Mouse (Mus musculus) embryonic facial prominence, embryonic 12.5 days (tissue): ENCODE data around the gene Lgr5. TPM values are rescaled to one million over a fixed set of nuclear protein-coding genes. Genes with fewer than 3 reads are reported as not detected.
A peak's percentile ranks its signal among the peaks of the same experiment; 100 is the strongest.

Experiments
- ATAC-seq: fragments of 200-750 bp; cut with Nextera tagmentation; 2 replicates; pipeline ENCODE4 v1.8.0; 2017; ENCODE audit not compliant: insufficient number of reproducible peaks, insufficient read depth, low FRiP score, low TSS enrichment
- H3K27ac ChIP-seq: fragments of 300-500 bp; sonication (generic); 2 replicates; pipeline ENCODE4 v1.5.1; 2016; ENCODE audit warnings: mild to moderate bottlenecking
- H3K27me3 ChIP-seq: fragments of 300-500 bp; sonication (generic); 2 replicates; pipeline ENCODE4 v1.6.1; 2016; ENCODE audit warnings: mild to moderate bottlenecking, moderate library complexity
- H3K36me3 ChIP-seq: fragments of 300-500 bp; sonication (generic); 2 replicates; pipeline ENCODE4 v1.6.1; 2016; ENCODE audit warnings: mild to moderate bottlenecking
- H3K4me1 ChIP-seq: fragments of 300-500 bp; sonication (generic); 2 replicates; pipeline ENCODE4 v1.6.1; 2016
- H3K4me2 ChIP-seq: fragments of 300-500 bp; sonication (generic); replicated peaks from 2 replicates; pipeline ENCODE4 v1.6.1; 2016; ENCODE audit warnings: mild to moderate bottlenecking, moderate library complexity
- H3K4me3 ChIP-seq: fragments of 300-500 bp; sonication (generic); 2 replicates; pipeline ENCODE4 v1.5.1; 2016; ENCODE audit warnings: mild to moderate bottlenecking
- H3K9ac ChIP-seq: fragments of 300-500 bp; sonication (generic); 2 replicates; pipeline ENCODE4 v1.6.1; 2016; ENCODE audit warnings: mild to moderate bottlenecking, moderate library complexity
- H3K9me3 ChIP-seq: fragments of 300-500 bp; sonication (generic); 2 replicates; pipeline ENCODE4 v1.6.1; 2016; ENCODE audit warnings: mild to moderate bottlenecking, moderate library complexity
- WGBS: fragments of 180-500 bp; shearing (Covaris S2); methylation state at CpG from one replicate; pipeline ENCODE4 v1.1.7; 2016; 5-methylcytosine and 5-hydroxymethylcytosine counted together
- polyA plus RNA-seq: library from polyadenylated mRNA; unstranded; fragments of >200 nt; fragmentation: Nextera tagmentation; extraction: Ambion mirVana; gene quantifications from 2 replicates; pipeline ENCODE4 v1.2.1, GENCODE M21; 2016

Lgr5 gene
- 22.1 and 32.7 TPM in 2 replicates for polyA plus RNA-seq

DNA sequence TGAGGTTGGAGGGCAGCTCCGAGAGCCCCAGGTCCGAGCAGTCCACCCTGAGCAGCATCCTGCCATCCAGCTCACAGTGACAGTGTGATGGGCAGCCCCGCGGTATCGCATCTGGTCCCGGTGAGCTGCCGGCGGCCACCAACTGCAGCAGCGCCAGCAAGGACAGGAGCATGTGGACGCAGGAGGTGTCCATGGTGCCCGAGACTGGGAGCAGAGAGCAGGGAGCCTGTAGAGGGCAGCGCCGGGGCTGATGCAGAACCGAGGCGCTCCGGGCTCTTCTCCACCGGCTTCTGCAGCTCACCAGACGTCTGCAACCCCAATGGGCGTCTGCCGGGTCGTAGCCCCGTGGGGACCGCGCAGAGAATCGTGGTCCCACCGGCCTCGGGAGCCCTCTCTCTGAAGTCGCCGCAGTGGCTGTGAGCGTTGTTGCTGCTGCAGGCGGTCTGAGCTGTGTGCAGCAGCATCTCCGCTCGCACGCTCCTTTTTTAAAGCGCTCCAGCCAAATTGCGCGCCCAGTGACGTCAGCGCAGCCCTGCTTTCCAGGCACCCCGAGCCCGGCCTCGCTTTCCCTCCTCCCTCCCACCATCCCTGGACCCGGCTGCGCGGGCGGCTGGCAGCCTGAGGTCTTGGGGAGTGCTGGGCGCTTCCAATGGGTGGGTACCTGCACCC is at the start of gene Lgr5:
Gene Lgr5 (minus strand): TSS at position 480 of the 669 bp plus-strand sequence.
- peak within 1 kb of the TSS; percentile 41 for H3K9ac ChIP-seq
- H3K4me2 ChIP-seq: peak within 1 kb of the TSS; percentile 88
- H3K36me3 ChIP-seq: no peaks in the 10 kb centered on the region
- no peaks in the 10 kb centered on the region for H3K9me3 ChIP-seq
- peak within 1 kb of the TSS; percentile 54 for H3K4me3 ChIP-seq
- WGBS: under 1% methylated on average over 47 of the region's 47 CpGs
- ATAC-seq: peak; percentile 85
- peak within 1 kb of the TSS; percentile 41 for H3K27ac ChIP-seq
- 0 out of 2 replicates have a peak, but pooled peaks cover 13% of the 10 kb centered on the region for H3K4me1 ChIP-seq
- peaks cover 51% of the 10 kb centered on the region for H3K27me3 ChIP-seq

DNA sequence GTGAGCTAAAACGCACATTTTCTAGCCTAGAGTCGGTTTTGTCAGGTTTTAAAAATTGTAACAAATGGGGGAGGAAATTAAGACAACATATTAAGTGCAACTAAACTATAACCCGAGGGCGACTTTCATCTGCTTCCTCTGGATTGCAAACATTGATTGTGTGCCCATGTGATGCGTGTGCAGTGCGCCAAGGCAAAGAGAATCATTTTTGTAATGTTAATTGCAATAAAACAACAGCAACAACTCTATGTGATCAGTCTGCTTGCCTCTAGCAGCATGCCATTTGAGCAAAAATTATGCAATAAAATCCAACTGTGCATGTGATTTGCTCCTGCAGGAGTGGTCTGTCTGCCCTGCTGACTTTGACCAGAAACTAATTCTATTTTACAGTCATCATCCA is 39.1 kb upstream of the Lgr5 start:
- no peak for ATAC-seq
- Histone ChIP-seq H3K4me1 (no peaks in the 10 kb centered on the region), H3K36me3 (no peaks in the 10 kb centered on the region), H3K4me2 (no peak overlapping the region), H3K27ac (no peak overlapping the region), H3K9me3 (no peaks in the 10 kb centered on the region), H3K9ac (no peak overlapping the region), H3K27me3 (no peaks in the 10 kb centered on the region), H3K4me3 (no peak overlapping the region)
- WGBS: 89% methylated on average over 6 of the region's 6 CpGs

DNA sequence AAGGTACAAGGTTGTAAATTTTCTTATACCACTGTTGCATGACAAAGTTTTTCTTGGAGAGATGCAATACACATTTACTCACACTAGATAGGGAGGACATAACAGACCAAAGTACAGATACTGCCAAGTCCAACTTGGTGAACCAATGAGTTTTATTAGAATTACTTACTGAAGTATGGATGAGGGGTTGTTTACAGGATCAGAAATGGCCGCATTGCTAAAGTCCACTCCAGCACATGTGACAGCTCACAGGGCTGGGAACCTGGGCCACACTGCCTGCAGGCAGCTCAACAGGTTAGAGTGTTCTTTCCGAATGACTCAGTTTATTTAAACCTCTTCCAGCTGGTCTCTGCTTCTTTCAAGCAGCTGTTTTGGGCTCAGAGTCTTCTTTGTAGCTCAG is 37.4 kb upstream of the Lgr5 start:
- Histone ChIP-seq H3K4me1 (no peaks in the 10 kb centered on the region), H3K27ac (no peak overlapping the region), H3K27me3 (no peaks in the 10 kb centered on the region), H3K4me2 (no peak overlapping the region), H3K9me3 (no peaks in the 10 kb centered on the region), H3K4me3 (no peak overlapping the region), H3K36me3 (no peaks in the 10 kb centered on the region), H3K9ac (no peak overlapping the region)
- no peak for ATAC-seq
- 60% methylated on average over 2 of the region's 2 CpGs for WGBS

DNA sequence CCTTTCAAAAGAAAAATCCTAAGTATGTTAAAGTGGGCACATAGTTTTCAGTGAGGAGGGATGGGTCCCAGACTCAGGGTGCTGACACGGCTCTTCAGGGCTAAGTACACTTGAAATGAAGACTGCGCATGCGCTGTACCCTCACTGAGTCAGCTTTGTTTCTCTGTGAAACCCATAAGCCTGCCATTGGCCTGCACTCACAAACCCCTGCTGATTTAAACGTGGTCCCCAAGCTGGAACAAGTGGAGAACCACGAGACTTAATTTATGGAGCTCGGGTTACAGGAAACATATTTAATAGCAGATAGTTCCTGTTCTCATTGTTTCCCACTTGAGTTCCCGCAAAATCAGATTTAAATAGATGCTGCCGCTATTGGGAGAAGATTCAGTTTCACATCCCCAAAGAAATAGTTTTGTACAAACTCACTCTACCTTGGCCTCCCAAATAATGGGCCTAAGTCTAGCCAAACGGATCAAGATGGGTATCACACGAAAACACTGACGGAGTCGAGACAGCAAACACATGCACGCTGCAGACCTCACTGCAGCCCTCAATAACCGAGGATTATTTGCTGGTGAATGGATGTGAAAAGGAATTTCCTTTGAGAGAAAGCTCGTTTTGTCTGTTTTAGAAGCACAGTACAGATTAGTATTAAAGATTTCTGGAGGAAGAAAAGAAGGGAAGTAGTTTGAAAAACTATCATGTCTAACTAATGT is 36.5 kb upstream of the Lgr5 start:
- no peak overlapping the region for H3K27ac ChIP-seq
- H3K27me3 ChIP-seq: no peaks in the 10 kb centered on the region
- H3K9me3 ChIP-seq: no peaks in the 10 kb centered on the region
- WGBS: 47% methylated on average over 15 of the region's 15 CpGs
- no peaks in the 10 kb centered on the region for H3K36me3 ChIP-seq
- no peaks in the 10 kb centered on the region for H3K4me1 ChIP-seq
- H3K4me2 ChIP-seq: no peak overlapping the region
- no peak overlapping the region for H3K4me3 ChIP-seq
- H3K9ac ChIP-seq: no peak overlapping the region
- ATAC-seq: no peak

DNA sequence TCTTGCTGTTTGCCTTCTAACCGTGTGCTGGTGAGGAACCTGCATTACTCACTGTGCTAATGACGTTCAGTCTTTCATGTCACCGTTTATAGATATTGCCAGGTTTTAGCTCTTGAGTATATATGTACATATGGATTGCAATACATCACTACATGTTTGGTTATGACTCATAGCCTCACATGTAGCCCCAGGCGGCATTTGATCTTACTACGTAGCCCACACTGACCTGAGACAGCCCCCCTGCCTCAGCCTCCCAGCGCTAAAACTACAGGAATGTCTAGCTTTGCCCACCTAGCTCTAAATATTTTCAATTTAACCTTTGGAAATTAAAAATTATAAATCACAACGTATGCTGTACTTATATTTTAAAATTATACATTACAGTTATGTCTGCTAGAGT is 35.9 kb upstream of the Lgr5 start:
- no peak overlapping the region for H3K27ac ChIP-seq
- no peaks in the 10 kb centered on the region for H3K27me3 ChIP-seq
- no peak overlapping the region for H3K4me2 ChIP-seq
- WGBS: 77% methylated on average over 7 of the region's 7 CpGs
- no peak overlapping the region for H3K4me3 ChIP-seq
- no peaks in the 10 kb centered on the region for H3K36me3 ChIP-seq
- ATAC-seq: no peak
- H3K4me1 ChIP-seq: no peaks in the 10 kb centered on the region
- H3K9me3 ChIP-seq: no peaks in the 10 kb centered on the region
- no peak overlapping the region for H3K9ac ChIP-seq

DNA sequence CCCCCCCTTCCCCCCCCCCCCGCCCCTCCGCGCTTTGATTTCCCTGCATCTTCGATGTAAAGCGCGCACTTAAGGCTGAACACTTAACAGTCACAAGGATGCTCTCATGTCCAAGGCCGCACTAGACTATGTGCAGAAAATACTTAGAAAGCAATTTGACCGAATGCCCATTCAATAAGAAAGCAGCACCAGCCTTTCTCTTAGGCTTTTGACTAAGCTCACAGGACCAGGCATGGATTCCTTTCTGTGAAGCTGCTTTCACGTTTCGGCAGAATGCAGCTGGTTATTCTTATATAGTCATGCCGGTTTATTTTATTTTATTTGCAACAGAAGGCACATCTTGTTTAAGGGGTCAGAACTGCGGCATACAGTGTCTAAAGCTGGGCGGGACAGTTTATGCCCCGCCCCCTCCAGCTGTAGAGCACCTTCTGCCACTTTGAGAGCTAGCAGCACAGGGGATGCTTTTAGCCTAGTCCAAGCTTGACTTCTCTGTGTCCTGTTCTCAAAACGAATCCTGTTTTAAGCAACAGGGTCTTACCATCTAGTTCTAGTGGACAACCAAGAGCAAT is 30.8 kb upstream of the Lgr5 start:
- ATAC-seq: peak; percentile 52; the same call in 1 of the 2 replicates
- no peak overlapping the region for H3K27ac ChIP-seq
- no peaks in the 10 kb centered on the region for H3K36me3 ChIP-seq
- no peaks in the 10 kb centered on the region for H3K9me3 ChIP-seq
- peak overlapping the region; percentile 15; the same call in 1 of the 2 replicates for H3K4me3 ChIP-seq
- 21% methylated on average over 15 of the region's 15 CpGs for WGBS
- H3K4me1 ChIP-seq: peaks cover 5% of the 10 kb centered on the region; the same call in 1 of the 2 replicates
- 0 out of 2 replicates have a peak overlapping the region, but pooled peaks have one; percentile 24 for H3K9ac ChIP-seq
- peak overlapping the region; percentile 59 for H3K4me2 ChIP-seq
- H3K27me3 ChIP-seq: no peaks in the 10 kb centered on the region

DNA sequence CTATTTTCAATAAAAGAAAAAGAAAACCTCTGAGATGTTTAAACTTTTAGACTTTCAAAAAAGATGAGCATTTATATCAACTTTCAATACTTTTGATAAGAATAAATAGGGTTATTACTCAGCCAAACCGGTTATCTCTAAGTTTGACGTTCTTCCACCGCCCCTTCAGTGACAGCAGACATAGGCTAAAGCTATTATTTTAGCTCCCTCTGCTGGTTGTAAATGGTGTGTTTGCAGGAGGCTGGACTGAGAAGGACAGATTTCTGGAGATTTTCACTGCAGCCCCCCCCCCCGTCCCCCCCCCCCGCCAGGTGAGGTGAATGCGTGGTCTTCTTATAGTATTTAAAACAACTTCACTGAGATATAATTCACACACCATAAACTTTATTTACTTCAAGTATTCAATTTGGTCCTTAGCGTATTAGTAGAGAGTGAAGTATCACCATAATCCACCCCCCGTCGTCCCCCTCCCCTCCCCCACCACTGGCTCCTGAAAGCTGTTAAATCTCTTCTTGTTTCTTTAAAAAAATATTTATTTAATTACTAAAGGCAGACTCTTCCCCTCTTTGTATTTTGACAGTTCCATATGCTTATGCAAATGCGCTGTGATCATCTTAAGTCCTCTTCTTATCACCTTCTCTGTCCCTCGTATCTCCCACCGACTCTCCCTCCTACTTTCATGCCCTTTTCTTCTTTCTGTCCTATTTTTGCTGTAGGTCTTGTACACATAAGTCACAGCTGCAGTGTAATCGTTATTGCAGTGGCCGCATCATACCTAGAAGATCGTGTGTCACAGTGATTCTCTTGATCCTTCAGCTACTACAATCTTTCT is 30.1 kb upstream of the Lgr5 start:
- no peak overlapping the region for H3K27ac ChIP-seq
- 0 out of 2 replicates have a peak overlapping the region, but pooled peaks have one; percentile 24 for H3K9ac ChIP-seq
- WGBS: 10% methylated on average over 12 of the region's 15 CpGs
- H3K27me3 ChIP-seq: no peaks in the 10 kb centered on the region
- ATAC-seq: no peak
- H3K4me1 ChIP-seq: peaks cover 5% of the 10 kb centered on the region; the same call in 1 of the 2 replicates
- no peaks in the 10 kb centered on the region for H3K36me3 ChIP-seq
- no peaks in the 10 kb centered on the region for H3K9me3 ChIP-seq
- H3K4me3 ChIP-seq: peak overlapping the region; percentile 15; the same call in 1 of the 2 replicates
- H3K4me2 ChIP-seq: peak overlapping the region; percentile 59

DNA sequence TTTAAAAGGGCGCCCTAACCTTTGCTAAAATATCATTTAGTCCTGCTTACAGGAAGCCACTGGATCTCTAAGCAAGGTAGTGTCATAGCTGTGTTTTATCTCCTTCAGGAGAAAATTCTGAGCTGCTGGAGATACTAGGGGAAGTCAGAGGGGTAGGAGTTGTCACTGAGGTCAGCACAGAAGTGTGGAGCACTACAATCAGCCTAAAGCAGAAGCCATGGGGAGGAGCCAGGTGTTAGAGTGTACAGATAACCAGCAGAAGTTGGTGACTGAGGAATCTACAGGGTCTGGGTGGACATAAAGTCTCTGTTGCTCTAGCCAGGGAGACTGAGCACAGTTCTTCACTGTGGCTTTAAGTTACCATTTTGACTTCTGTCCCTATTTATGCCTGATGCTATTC is 8.2 kb upstream of the Lgr5 start:
- no peak overlapping the region for H3K9ac ChIP-seq
- H3K4me2 ChIP-seq: no peak overlapping the region
- no peaks in the 10 kb centered on the region for H3K27me3 ChIP-seq
- no peak for ATAC-seq
- H3K36me3 ChIP-seq: no peaks in the 10 kb centered on the region
- 84% methylated on average over 1 of the region's 1 CpGs for WGBS
- H3K4me1 ChIP-seq: 0 out of 2 replicates have a peak, but pooled peaks cover 3% of the 10 kb centered on the region
- H3K27ac ChIP-seq: no peak overlapping the region
- H3K9me3 ChIP-seq: no peaks in the 10 kb centered on the region
- no peak overlapping the region for H3K4me3 ChIP-seq

DNA sequence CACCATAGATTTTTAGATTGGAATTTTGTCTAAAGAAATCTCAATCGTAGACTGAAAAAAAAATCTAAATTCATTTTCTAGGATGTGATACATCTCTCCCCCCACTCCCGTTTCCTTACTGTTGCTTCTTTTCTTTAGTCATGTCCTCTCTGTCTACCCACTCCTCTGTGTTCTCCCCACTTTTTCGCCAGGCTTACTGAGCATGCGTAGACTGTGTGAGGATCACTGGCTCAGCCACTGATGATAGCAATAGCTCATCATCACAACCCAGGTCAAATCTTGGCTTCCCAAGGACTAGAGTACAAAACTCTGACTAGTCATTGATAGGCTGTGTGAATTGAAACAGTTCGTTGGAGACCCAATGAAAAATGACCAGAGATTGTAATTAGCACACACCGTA is 6.1 kb upstream of the Lgr5 start:
- Histone ChIP-seq H3K4me1 (0 out of 2 replicates have a peak, but pooled peaks cover 3% of the 10 kb centered on the region), H3K9me3 (no peaks in the 10 kb centered on the region), H3K4me3 (no peak overlapping the region), H3K27ac (no peak overlapping the region), H3K36me3 (no peaks in the 10 kb centered on the region), H3K9ac (no peak overlapping the region), H3K27me3 (peaks cover 16% of the 10 kb centered on the region), H3K4me2 (no peak overlapping the region)
- ATAC-seq: no peak
- 87% methylated on average over 6 of the region's 6 CpGs for WGBS

DNA sequence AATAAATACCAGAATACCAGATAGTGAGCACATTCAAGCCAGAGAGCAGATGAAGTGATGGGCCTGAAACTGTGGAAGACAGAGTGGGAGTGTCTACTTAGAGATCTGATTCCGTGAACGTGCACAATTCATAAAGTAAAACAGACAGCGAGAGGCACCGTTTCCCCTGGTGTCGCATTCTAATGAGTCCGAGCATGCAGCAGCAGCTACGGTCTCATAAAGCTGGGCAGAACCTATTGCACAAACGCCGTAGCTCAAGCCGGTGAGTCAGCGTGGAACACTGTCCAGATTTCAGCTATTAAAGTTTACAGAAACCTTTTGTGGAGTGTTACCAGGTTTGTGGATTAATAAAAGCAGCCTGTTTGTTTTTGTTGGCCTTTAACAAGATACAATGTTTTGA is 5.6 kb upstream of the Lgr5 start:
- Histone ChIP-seq H3K4me3 (no peak overlapping the region), H3K9me3 (no peaks in the 10 kb centered on the region), H3K36me3 (no peaks in the 10 kb centered on the region), H3K9ac (no peak overlapping the region), H3K4me1 (0 out of 2 replicates have a peak, but pooled peaks cover 4% of the 10 kb centered on the region), H3K27me3 (peaks cover 20% of the 10 kb centered on the region), H3K27ac (no peak overlapping the region), H3K4me2 (no peak overlapping the region)
- no peak for ATAC-seq
- 38% methylated on average over 11 of the region's 11 CpGs for WGBS

DNA sequence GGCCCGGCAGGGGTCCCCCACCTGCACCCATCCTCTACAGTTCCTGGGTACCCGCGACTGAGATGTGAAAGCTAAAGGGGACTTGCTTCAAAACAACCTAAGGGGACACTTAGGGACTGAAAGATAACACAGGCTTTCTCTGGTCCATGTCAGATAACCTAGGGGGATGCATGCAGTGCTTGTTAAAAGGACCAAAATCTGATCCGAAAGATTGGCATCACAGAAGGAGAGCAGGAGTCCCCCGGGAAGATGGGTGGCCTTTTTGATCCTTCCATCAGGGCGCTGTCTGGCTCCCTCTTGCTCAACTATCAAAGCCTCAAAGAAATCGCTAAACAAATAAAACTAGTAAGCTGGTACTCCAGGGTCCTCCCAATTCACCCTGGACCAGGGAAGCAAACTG is 399 bp upstream of the Lgr5 start:
- under 1% methylated on average over 7 of the region's 7 CpGs for WGBS
- ATAC-seq: no peak
- Histone ChIP-seq H3K27ac (no peak overlapping the region), H3K36me3 (no peaks in the 10 kb centered on the region), H3K9ac (peak overlapping the region; percentile 12), H3K27me3 (peaks cover 51% of the 10 kb centered on the region), H3K4me1 (0 out of 2 replicates have a peak, but pooled peaks cover 15% of the 10 kb centered on the region), H3K9me3 (no peaks in the 10 kb centered on the region), H3K4me2 (peak overlapping the region; percentile 88), H3K4me3 (peak overlapping the region; percentile 54)
